Mouse (Mus musculus) CH12F3 (cell line): ENCODE measurements at regions not wholly inside any gene's neighbourhood (a gene's known extent, or its start where the extent isn't known, plus 50 kb on each side); places are given as distances from the start of the nearest gene placed in this dataset.

Source experiments
- in situ Hi-C: fragments of 300-500 bp; cut with MboI; formaldehyde crosslinking; loops from 2 replicates; pipeline ENCODE4 v1.14.3; 2020; ENCODE audit warnings: low sequenced_read_pairs

DNA sequence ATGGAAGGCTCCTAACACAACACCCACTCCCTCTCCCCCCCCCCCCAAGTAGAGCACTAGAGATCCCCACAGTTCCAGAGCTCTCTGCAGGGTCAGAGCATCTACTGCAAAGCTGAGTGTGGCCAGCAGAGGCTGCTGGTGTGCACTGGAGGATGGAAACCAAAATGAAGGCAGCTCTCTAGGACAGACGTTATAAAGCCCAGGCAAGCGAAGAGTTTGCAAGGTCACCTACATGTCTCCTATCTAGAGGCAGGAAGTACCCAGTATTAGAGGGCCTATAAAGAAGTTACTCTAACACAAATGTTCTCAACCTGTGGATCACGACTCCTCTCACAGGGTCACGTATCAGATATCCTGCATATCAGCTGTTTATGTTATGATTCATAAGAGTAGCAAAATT, 125.1 kb upstream of the Thumpd2 start:
- in situ Hi-C loops = loop anchor here (25.0 kb wide), 2 partner anchors 1672 to 1772 kb away; no protein-coding TSS in a partner anchor

DNA sequence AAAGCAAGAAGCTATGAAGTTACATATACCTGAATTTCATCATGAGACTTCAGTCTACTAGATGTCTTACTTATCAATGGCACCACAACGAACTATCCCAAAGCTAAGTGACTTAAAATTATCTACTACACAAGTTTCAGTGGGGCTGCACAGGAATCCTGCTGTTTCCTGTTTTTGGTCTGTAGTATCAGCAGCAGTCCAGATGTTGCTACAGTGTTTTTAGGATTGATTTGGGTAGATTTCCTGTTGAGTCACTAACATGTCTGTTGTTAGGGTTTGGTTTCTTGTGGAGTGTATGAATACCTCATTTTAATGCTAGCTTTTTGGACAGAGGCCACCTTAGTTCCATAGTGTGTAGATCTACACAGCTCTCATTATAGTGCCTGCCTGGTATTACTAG, 120.8 kb upstream of the Thumpd2 start:
- in situ Hi-C loops = loop anchor here (25.0 kb wide), 2 partner anchors 1677 to 1777 kb away; no protein-coding TSS in a partner anchor

DNA sequence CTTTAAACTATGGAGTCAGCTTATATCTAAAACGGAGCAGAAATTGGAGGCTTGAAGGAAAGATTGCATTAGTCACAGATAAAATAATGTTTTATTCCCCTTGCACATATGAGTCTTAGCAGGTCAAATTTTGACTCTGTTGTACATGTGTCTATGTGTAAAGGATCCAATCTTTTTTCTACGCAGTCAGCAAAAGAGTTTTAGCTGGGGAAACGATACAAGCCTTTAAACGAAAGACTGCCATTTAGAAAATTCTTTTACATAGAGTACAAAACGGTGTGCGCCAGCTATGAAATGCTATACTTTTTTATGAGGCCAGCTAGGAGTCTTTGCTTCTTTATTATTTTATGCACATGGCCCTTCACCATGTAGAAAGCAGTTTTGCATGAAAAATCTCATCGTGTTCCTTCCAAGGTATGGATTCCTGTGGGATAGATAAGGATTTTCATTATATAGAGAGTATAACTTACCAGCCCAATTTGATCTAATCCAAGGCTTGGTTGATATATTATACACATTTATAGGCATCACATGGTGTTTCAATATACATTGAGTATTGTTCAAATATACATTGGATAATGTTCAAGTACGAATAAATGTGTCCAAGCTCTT, 116.0 kb upstream of the Thumpd2 start:
- in situ Hi-C loops = loop anchor here (25.0 kb wide), 2 partner anchors 1681 to 1781 kb away; no protein-coding TSS in a partner anchor

DNA sequence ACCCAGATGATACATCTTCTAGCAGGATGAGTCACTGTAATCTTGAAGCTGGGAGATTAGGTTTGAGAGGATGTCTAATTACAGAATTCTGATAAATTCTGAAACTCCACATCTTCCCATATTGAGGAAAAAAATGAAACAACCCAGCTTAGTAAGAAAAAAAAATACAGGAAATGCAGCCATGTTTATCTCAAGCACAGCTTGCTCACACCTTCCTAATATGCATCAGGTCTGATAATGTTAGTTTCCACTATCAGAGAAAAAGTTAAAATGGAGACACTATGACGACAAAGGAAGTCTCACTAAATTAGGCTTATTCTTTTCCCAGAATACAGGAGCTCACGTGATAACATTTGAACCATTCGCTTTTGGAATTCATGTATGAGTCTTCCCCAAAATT, 111.4 kb upstream of the Thumpd2 start:
- in situ Hi-C loops = loop anchor here (25.0 kb wide), 2 partner anchors 1686 to 1786 kb away; no protein-coding TSS in a partner anchor

DNA sequence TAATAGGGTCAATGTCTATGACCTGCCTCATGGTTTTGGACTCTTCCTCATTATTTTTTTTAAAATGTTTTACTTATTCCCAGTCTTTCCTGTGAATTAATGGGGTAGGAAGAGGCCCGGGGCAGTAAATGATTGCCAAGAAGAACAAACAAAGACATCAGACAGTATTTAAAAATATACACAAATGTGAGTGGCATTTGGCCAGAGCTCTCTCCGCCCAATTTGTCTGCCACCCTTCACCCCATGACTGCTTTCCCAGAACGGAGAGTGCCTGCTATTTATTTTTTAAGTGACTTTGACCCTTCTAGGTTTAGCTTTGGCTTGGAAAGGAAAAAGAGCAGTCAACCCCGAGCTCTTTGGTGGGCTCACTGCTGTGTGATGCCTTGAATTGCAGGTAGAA, 111.0 kb upstream of the Thumpd2 start:
- in situ Hi-C loops = loop anchor here (25.0 kb wide), 2 partner anchors 1686 to 1786 kb away; no protein-coding TSS in a partner anchor

DNA sequence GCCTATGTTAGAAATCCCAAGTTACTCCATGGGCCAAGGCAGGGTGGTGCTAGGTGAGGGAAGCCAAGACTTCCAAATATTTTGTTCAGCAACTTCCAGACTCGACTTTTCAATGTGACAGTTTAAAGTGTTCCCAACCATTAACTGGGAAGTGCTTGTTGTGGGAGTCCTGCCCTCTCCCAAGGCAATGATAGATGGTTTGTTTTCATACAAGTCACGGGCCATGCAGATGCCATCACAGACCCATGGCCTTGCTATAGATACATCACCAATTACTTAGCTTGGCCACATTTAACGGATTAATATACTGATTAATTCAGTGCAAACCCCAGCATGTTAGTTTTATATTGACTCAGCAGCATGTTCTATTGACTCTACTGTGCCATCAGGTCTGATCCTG, 108.1 kb upstream of the Thumpd2 start:
- in situ Hi-C loops = no loop called here

DNA sequence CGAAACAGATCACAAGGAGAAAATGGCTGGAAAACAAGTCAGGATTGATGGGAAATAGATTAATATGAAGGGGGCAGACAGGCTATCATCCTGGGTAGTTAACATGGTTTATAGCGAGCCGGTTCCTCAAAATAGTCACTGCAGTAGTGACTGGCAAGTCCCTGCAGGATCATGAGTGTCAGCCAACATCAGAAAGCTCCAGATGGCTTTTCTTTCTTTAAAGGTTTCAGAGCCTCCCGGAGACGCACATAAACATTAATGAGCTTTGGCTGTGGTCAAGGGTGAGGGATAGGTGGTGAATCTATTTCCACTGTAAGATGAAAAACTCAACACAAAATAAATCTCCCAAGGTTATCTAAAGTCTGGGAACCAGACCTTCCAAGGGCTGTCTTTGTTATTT, 104.2 kb upstream of the Thumpd2 start:
- in situ Hi-C loops = no loop called here

DNA sequence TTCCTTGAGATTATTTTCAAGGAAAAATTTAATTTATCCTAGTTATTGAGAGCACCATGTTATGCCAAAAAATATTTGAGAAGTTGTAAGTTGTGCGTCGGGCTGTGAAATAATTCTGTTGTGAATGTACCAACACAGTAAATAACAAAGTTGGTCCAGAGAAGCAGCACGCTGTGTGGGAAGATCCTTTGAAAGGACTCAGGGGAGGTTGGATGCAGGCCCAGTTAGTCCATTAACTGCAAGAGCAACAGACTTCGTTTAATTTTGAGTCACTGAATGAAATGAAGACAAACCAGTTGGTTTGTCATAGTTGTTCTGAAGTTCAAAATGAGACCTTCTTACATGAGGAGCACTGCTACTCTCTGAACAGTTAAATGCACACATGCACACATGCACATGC, 85.8 kb upstream of the Thumpd2 start:
- in situ Hi-C loops = no loop called here

DNA sequence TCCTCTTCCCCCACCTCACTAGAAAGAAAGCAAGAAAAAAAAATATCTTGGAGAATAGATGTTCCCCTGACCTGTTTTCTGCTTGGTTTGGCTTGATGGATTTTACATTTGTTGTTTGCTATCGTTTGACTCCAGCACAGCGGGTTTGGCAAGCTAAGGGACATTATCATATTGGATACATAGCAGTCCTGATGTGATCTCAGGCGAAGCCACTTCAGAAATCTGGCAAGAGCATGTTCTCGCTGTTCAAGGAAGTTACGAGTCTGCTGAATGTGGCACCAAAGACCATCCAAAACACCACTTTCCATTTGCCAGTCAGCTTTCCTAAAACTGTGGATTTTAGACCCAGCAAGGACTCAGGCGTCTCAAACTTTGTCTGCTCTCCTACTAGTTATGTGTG, 69.8 kb upstream of the Thumpd2 start:
- in situ Hi-C loops = no loop called here

DNA sequence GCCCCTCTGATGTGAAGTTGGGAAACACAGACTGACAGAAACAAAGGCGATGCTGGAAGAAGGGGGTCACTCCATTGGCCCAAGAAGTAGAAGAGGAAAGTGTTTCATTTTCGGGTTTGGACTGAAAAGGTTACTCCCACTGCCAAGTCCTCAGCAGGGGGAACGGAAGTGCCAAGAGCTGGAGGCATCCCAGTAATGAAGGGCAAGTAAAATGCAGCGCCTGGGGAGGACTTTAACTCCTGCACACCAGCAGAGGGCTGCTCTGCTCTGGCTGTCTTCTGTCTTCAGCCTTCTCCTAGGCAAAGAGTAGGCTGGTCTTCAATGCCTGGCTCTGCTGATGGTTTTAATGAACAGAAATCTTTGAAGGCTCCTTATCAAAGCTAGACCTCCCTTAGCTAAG, 68.3 kb upstream of the Thumpd2 start:
- in situ Hi-C loops = no loop called here
